7 mouse cellular contexts compared by ENCODE assay signal in the genomic region with DNA sequence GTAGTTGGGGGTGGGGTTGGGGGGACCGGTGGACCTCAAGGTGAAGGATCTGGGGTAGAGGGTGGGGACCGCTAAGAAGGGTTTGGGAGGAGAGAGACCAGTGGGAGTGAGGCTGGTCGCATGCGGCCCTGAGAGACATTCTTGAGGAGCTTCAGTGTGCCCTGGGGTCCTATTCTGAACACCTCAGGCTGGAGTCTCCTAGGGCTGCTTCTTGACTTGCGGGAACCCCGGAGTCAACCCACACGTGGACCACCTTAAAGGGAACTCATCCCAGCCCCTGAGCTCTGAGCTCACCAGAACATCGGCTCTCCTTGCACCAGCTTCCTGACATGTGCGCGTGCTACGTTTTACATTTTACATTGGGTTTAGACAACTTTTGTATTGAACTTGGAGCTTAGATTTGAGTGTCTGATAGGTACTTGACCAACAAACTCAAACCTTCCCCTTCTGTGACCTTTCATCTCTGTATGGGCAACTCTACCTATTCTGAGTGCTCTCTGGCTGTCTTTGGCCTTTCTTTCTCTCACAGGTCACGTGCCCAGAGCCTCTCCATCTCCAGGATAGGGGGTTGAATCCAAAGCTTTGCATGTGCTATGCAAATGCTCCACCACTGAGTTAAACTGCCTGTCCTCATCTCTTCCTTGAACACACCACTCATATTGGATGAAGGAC. TPM values are rescaled to one million over a fixed set of nuclear protein-coding genes. Genes with fewer than 3 reads are reported as not detected.
DNase-seq lines count a peak whose midpoint lies in the region; ATAC-seq lines count a peak whose summit lies in the region.

No protein-coding gene starts in this region.

- H3K4me1 ChIP-seq in lung, embryonic 16.5 days (replicated peaks; ENCODE audit: control insufficient read depth, insufficient read depth, low read length): peaks cover 9% of the 10 kb centered on the region
- peaks cover 13% of the 10 kb centered on the region for H3K4me1 ChIP-seq in embryonic facial prominence, embryonic 13.5 days
- H3K4me1 ChIP-seq in intestine, embryonic 16.5 days (ENCODE audit: control insufficient read depth, insufficient read depth, low read length): peaks cover 8% of the 10 kb centered on the region
- peaks cover 21% of the 10 kb centered on the region for H3K4me1 ChIP-seq in neural tube, embryonic 15.5 days

- peak overlapping the region; percentile 78 for H3K9ac ChIP-seq in lung, embryonic 16.5 days (ENCODE audit: low read length)
- peak overlapping the region; percentile 76 for H3K9ac ChIP-seq in embryonic facial prominence, embryonic 13.5 days
- peak overlapping the region; percentile 82 for H3K9ac ChIP-seq in intestine, embryonic 16.5 days (ENCODE audit: low read depth, low read length)
- peak overlapping the region; percentile 80 for H3K9ac ChIP-seq in neural tube, embryonic 15.5 days (replicated peaks)

- H3K27ac ChIP-seq in lung, embryonic 16.5 days (ENCODE audit: low read length): peak overlapping the region; percentile 95; the same call in 1 of the 2 replicates
- H3K27ac ChIP-seq in embryonic facial prominence, embryonic 13.5 days: peak overlapping the region; percentile 93
- peak overlapping the region; percentile 96 for H3K27ac ChIP-seq in intestine, embryonic 16.5 days (ENCODE audit: low read length)
- H3K27ac ChIP-seq in neural tube, embryonic 15.5 days (replicated peaks): peak overlapping the region; percentile 95

- 29% methylated on average over 12 of the region's 12 CpGs for WGBS in lung, embryonic 16.5 days
- 41% methylated on average over 12 of the region's 12 CpGs for WGBS in embryonic facial prominence, embryonic 13.5 days
- 30% methylated on average over 12 of the region's 12 CpGs for WGBS in intestine, embryonic 16.5 days
- 38% methylated on average over 12 of the region's 12 CpGs for WGBS in neural tube, embryonic 15.5 days

- peak overlapping the region; percentile 65 for H3K4me2 ChIP-seq in lung, embryonic 16.5 days (ENCODE audit: low read depth, low read length)
- peak overlapping the region; percentile 69 for H3K4me2 ChIP-seq in embryonic facial prominence, embryonic 13.5 days
- H3K4me2 ChIP-seq in intestine, embryonic 16.5 days (ENCODE audit: low read depth, low read length): peak overlapping the region; percentile 69
- H3K4me2 ChIP-seq in neural tube, embryonic 15.5 days: peak overlapping the region; percentile 79

- peak overlapping the region; percentile 74 for H3K4me3 ChIP-seq in lung, embryonic 16.5 days (ENCODE audit: low read length)
- H3K4me3 ChIP-seq in embryonic facial prominence, embryonic 13.5 days: peak overlapping the region; percentile 69
- peak overlapping the region; percentile 86 for H3K4me3 ChIP-seq in intestine, embryonic 16.5 days (ENCODE audit: low read length)
- peak overlapping the region; percentile 85 for H3K4me3 ChIP-seq in neural tube, embryonic 15.5 days (replicated peaks)

- H3K9me3 ChIP-seq in lung, embryonic 16.5 days (ENCODE audit: control insufficient read depth, low read length): no peaks in the 10 kb centered on the region
- no peaks in the 10 kb centered on the region for H3K9me3 ChIP-seq in embryonic facial prominence, embryonic 13.5 days
- no peaks in the 10 kb centered on the region for H3K9me3 ChIP-seq in intestine, embryonic 16.5 days (ENCODE audit: control insufficient read depth, low read length)
- no peaks in the 10 kb centered on the region for H3K9me3 ChIP-seq in neural tube, embryonic 15.5 days (replicated peaks)

- peaks cover 8% of the 10 kb centered on the region for H3K36me3 ChIP-seq in lung, embryonic 16.5 days (ENCODE audit: control insufficient read depth, insufficient read depth, low read length)
- peaks cover 11% of the 10 kb centered on the region for H3K36me3 ChIP-seq in embryonic facial prominence, embryonic 13.5 days
- peaks cover 5% of the 10 kb centered on the region for H3K36me3 ChIP-seq in intestine, embryonic 16.5 days (ENCODE audit: control insufficient read depth, insufficient read depth, low read length)
- peaks cover 9% of the 10 kb centered on the region for H3K36me3 ChIP-seq in neural tube, embryonic 15.5 days

- no peaks in the 10 kb centered on the region for H3K27me3 ChIP-seq in lung, embryonic 16.5 days (ENCODE audit: control insufficient read depth, insufficient read depth, low read depth, low read length)
- no peaks in the 10 kb centered on the region for H3K27me3 ChIP-seq in embryonic facial prominence, embryonic 13.5 days
- no peaks in the 10 kb centered on the region for H3K27me3 ChIP-seq in intestine, embryonic 16.5 days (replicated peaks; ENCODE audit: control insufficient read depth, insufficient read depth, low read length)
- no peaks in the 10 kb centered on the region for H3K27me3 ChIP-seq in neural tube, embryonic 15.5 days (replicated peaks)

- DNase-seq in lung, postnatal 25 days (ENCODE audit: low spot score): no peak
- DNase-seq in left cerebral cortex, adult 8-10 months (ENCODE audit: low spot score in 2 of 2): no peak
- no peak for DNase-seq in layer of hippocampus, postnatal 10 days (ENCODE audit: low spot score in 2 of 2)

- ATAC-seq in lung, embryonic 16.5 days (ENCODE audit: low read depth): no peak; the same call in 1 of the 2 replicates
- peak; percentile 72; the same call in 1 of the 2 replicates for ATAC-seq in embryonic facial prominence, embryonic 13.5 days (ENCODE audit: insufficient number of reproducible peaks, insufficient read depth, low FRiP score, low TSS enrichment, low read depth)
- ATAC-seq in intestine, embryonic 16.5 days: peak; percentile 63; the same call in 1 of the 2 replicates
- ATAC-seq in neural tube, embryonic 15.5 days (ENCODE audit: low FRiP score): peak; percentile 68; the same call in 1 of the 2 replicates

RNA-seq across cellular contexts. Expression of gene Psmg4, which starts 0.7 kb away (rescaled TPM):
- 64.5 and 67.3 TPM in 2 replicates for polyA plus RNA-seq in lung, embryonic 16.5 days (2015; fragmentation: Nextera tagmentation; extraction: Ambion mirVana)
- polyA plus RNA-seq in embryonic facial prominence, embryonic 13.5 days (2015; fragmentation: Nextera tagmentation; extraction: Ambion mirVana): 104 and 111 TPM in 2 replicates
- 66.7 and 67.2 TPM in 2 replicates for polyA plus RNA-seq in intestine, embryonic 16.5 days (2015; fragmentation: Nextera tagmentation; extraction: Ambion mirVana)
- polyA plus RNA-seq in neural tube, embryonic 15.5 days (2015; fragmentation: Nextera tagmentation; extraction: Ambion mirVana): 86.8 and 96.5 TPM in 2 replicates
- total RNA-seq in left cerebral cortex, adult 8-10 months (2022): 10 to 100 TPM; 22.1 to 27.2 (median 25.6) TPM
- 10 to 100 TPM; 28.9 to 34.7 TPM for total RNA-seq in layer of hippocampus, postnatal 10 days (2021)

RNA-seq across cellular contexts. Expression of gene Tubb2b, which starts 33.2 kb away (rescaled TPM):
- polyA plus RNA-seq in lung, embryonic 16.5 days (2015; fragmentation: Nextera tagmentation; extraction: Ambion mirVana): 18.9 and 19.4 TPM in 2 replicates
- polyA plus RNA-seq in embryonic facial prominence, embryonic 13.5 days (2015; fragmentation: Nextera tagmentation; extraction: Ambion mirVana): 45.6 and 46.3 TPM in 2 replicates
- polyA plus RNA-seq in intestine, embryonic 16.5 days (2015; fragmentation: Nextera tagmentation; extraction: Ambion mirVana): 30.4 and 36.0 TPM in 2 replicates
- 777 and 1,015 TPM in 2 replicates for polyA plus RNA-seq in neural tube, embryonic 15.5 days (2015; fragmentation: Nextera tagmentation; extraction: Ambion mirVana)
- 100 to 1,000 TPM; 158 to 170 (median 167) TPM for total RNA-seq in left cerebral cortex, adult 8-10 months (2022)
- 1,000 to 10,000 TPM; 1,434 to 1,803 TPM for total RNA-seq in layer of hippocampus, postnatal 10 days (2021)

Comparison
In these comparisons a context has a peak if more than half of its experiments do, and no peak if none do; other contexts are left out.
1. RNA of gene Tubb2b, which starts 33.2 kb away (polyA plus RNA-seq): 777 to 1,015 TPM in neural tube, embryonic 15.5 days; 45.6 to 46.3 TPM in embryonic facial prominence, embryonic 13.5 days, 30.4 to 36.0 TPM in intestine, embryonic 16.5 days and 18.9 to 19.4 TPM in lung, embryonic 16.5 days; every median in the first group is over 10 times any median in the second.
2. Peak in every context shown above with its lines, with median percentiles within 50 percentile points of each other: H3K27ac ChIP-seq, H3K4me2 ChIP-seq, H3K4me3 ChIP-seq and H3K9ac ChIP-seq.